Mouse (Mus musculus) cerebellum, adult 9-11 months (tissue): ENCODE data around the gene Gm11541.

ENCODE experiments used
- DNase-seq: peaks from one replicate; pipeline ENCODE4 v3.0.0; 2022

The Gm11541 gene

GRCm38 (mm10) chr11:94704472-94704871, at the start of gene Gm11541:
TSS of gene Gm11541 (minus strand) at chr11:94704499.
- DNase-seq: no peak

GRCm38 (mm10) chr11:94752946-94753713, 48.8 kb upstream of the Gm11541 start:
- no peak for DNase-seq

- DNase-seq: no peak
Measured at GRCm38 (mm10) chr11:94741732-94742272, 37.5 kb upstream of the Gm11541 start, which contains the start of gene Cdc34b. TSS of gene Cdc34b (plus strand) at chr11:94741782.

GRCm38 (mm10) chr11:94735746-94736145, 31.4 kb upstream of the Gm11541 start:
- DNase-seq: no peak

GRCm38 (mm10) chr11:94732773-94733172, 28.5 kb upstream of the Gm11541 start:
- DNase-seq: no peak

- no peak for DNase-seq
Measured at GRCm38 (mm10) chr11:94731229-94731628, 26.9 kb upstream of the Gm11541 start.

GRCm38 (mm10) chr11:94730261-94730660, 26.0 kb upstream of the Gm11541 start:
- peak; percentile 32 for DNase-seq

- DNase-seq: no peak
Measured at GRCm38 (mm10) chr11:94729565-94729964, 25.3 kb upstream of the Gm11541 start.

- DNase-seq: no peak
Measured at GRCm38 (mm10) chr11:94728545-94728944, 24.2 kb upstream of the Gm11541 start.

- DNase-seq: no peak
Measured at GRCm38 (mm10) chr11:94727306-94727705, 23.0 kb upstream of the Gm11541 start.

GRCm38 (mm10) chr11:94719216-94719615, 14.9 kb upstream of the Gm11541 start:
- no peak for DNase-seq

- DNase-seq: no peak
Measured at GRCm38 (mm10) chr11:94718113-94718909, 14.0 kb upstream of the Gm11541 start.

- DNase-seq: no peak
Measured at GRCm38 (mm10) chr11:94717239-94717638, 12.9 kb upstream of the Gm11541 start.

GRCm38 (mm10) chr11:94716754-94717153, 12.5 kb upstream of the Gm11541 start:
- DNase-seq: no peak

GRCm38 (mm10) chr11:94715622-94716021, 11.3 kb upstream of the Gm11541 start:
- no peak for DNase-seq

- DNase-seq: no peak
Measured at GRCm38 (mm10) chr11:94713246-94713860, 9.1 kb upstream of the Gm11541 start.

- DNase-seq: no peak
Measured at GRCm38 (mm10) chr11:94704020-94704419, 279 bp downstream of the Gm11541 start.

- DNase-seq: no peak
Measured at GRCm38 (mm10) chr11:94702216-94702610, 2.1 kb downstream of the Gm11541 start.

GRCm38 (mm10) chr11:94701401-94702215, 2.7 kb downstream of the Gm11541 start:
- peak; percentile 26 for DNase-seq

GRCm38 (mm10) chr11:94699399-94699798, 4.9 kb downstream of the Gm11541 start:
- no peak for DNase-seq

- DNase-seq: no peak
Measured at GRCm38 (mm10) chr11:94697703-94698464, 6.4 kb downstream of the Gm11541 start.

- no peak for DNase-seq
Measured at GRCm38 (mm10) chr11:94697140-94697539, 7.2 kb downstream of the Gm11541 start.
